Mouse (Mus musculus) heart, embryonic 15.5 days (tissue): ENCODE measurements around the gene Gm42878. TPM values are rescaled to one million over a fixed set of nuclear protein-coding genes. Genes with fewer than 3 reads are reported as not detected.
A peak's percentile ranks its signal among the peaks of the same experiment; 100 is the strongest.

Experiments used
- ATAC-seq: fragments of 200-750 bp; cut with Nextera tagmentation; replicated peaks from 2 replicates; pipeline ENCODE4 v1.8.0; 2017; ENCODE audit warnings: low read depth, moderate TSS enrichment; ENCODE audit not compliant: insufficient number of reproducible peaks, insufficient read depth, low FRiP score
- H3K27ac ChIP-seq: fragments of 300-500 bp; sonication (generic); 2 replicates; pipeline ENCODE4 v1.5.1; 2015; ENCODE audit warnings: mild to moderate bottlenecking, inconsistent platforms
- H3K27me3 ChIP-seq: fragments of 300-500 bp; sonication (generic); 2 replicates; pipeline ENCODE4 v1.6.1; 2015; ENCODE audit warnings: inconsistent platforms
- H3K36me3 ChIP-seq: fragments of 300-500 bp; sonication (generic); 2 replicates; pipeline ENCODE4 v1.6.1; 2015; ENCODE audit warnings: mild to moderate bottlenecking, inconsistent platforms
- H3K4me1 ChIP-seq: fragments of 300-500 bp; sonication (generic); replicated peaks from 2 replicates; pipeline ENCODE4 v1.6.1; 2015; ENCODE audit warnings: inconsistent platforms
- H3K4me2 ChIP-seq: fragments of 300-500 bp; sonication (generic); 2 replicates; pipeline ENCODE4 v1.6.1; 2015; ENCODE audit warnings: inconsistent platforms, mild to moderate bottlenecking, moderate library complexity
- H3K4me3 ChIP-seq: fragments of 300-500 bp; sonication (generic); 2 replicates; pipeline ENCODE4 v1.5.1; 2015; ENCODE audit warnings: mild to moderate bottlenecking, inconsistent platforms
- H3K9ac ChIP-seq: fragments of 300-500 bp; sonication (generic); 2 replicates; pipeline ENCODE4 v1.6.1; 2015; ENCODE audit warnings: mild to moderate bottlenecking, inconsistent platforms
- H3K9me3 ChIP-seq: fragments of 300-500 bp; sonication (generic); replicated peaks from 2 replicates; pipeline ENCODE4 v1.6.1; 2016; ENCODE audit warnings: inconsistent platforms
- WGBS: fragments of 180-500 bp; shearing (Covaris S2); methylation state at CpG from one replicate; pipeline ENCODE4 v1.1.7; 2015; ENCODE audit warnings: mixed read lengths; 5-methylcytosine and 5-hydroxymethylcytosine counted together
- polyA plus RNA-seq: library from polyadenylated mRNA; unstranded; fragments of >200 nt; fragmentation: Nextera tagmentation; extraction: Ambion mirVana; gene quantifications from 2 replicates; pipeline ENCODE4 v1.2.1, GENCODE M21; 2015

Gm42878 gene
- polyA plus RNA-seq: 0.18 TPM in 1 of 2 replicates, not detected in the other

DNA sequence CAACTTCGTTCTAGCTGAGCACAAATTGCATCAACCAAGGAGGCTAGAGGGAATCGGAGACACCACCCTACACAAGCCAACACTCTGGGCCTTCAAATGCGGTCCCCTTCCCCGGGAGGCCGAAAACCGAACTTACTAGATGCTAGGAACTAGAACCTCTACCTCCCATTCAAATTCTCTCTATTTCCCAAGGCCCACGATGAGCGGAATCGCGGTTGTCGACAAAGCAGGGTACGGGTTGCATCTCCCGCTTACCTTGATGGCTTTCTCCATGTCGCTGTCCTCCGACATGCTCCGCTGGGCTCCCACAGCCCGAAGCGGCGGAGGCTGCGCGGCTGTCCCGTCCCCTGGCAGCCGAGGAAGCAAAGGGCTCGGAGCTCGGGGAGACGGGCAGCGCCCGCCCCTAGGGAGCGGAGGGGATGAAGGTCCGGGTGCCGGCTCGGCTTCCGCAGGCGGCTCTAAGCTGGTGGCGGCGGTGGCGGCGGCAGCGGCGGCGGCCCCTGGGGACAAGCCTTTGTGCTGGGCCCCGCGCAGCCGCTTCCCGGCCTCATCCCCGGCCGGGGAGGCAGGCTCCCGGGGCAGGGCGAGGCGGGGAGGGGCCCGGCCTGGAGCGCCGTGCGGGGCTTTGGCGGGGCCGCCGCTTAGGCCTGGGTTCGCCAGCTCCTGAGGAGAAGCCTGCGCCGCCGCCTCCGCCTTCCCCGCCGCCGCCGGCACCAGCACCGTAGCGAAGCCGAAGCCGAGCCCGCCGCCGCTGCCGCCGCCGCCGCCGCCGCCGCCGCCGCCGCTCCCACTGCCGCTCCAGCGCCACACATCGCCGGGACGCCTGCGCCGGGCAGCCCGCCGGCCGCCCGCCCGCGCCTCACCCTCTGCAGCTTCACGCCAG is at the start of gene Gm42878, which contains the start of gene Adam1a:
Gm42878 (minus strand) TSS at position 573 of the 883 bp plus-strand sequence.
Adam1a (minus strand) TSS at position 573 of the 883 bp plus-strand sequence.
- peak within 1 kb of the TSS; percentile 96 for H3K4me3 ChIP-seq
- no peaks in the 10 kb centered on the region for H3K27me3 ChIP-seq
- peak within 1 kb of the TSS; percentile 88 for H3K4me2 ChIP-seq
- 2% methylated on average over 55 of the region's 97 CpGs for WGBS
- peak within 1 kb of the TSS; percentile 97 for H3K9ac ChIP-seq
- peak; percentile 74 for ATAC-seq
- peaks cover 22% of the 10 kb centered on the region for H3K4me1 ChIP-seq
- no peaks in the 10 kb centered on the region for H3K9me3 ChIP-seq
- peak within 1 kb of the TSS; percentile 92 for H3K27ac ChIP-seq
- H3K36me3 ChIP-seq: no peaks in the 10 kb centered on the region

- 81% methylated on average over 6 of the region's 6 CpGs for WGBS
- no peak for ATAC-seq
- no peaks in the 10 kb centered on the region for H3K36me3 ChIP-seq
- no peaks in the 10 kb centered on the region for H3K9me3 ChIP-seq
- no peak overlapping the region for H3K27ac ChIP-seq
- no peak overlapping the region for H3K9ac ChIP-seq
- H3K27me3 ChIP-seq: no peaks in the 10 kb centered on the region
- no peak overlapping the region for H3K4me3 ChIP-seq
- H3K4me2 ChIP-seq: no peak overlapping the region
- H3K4me1 ChIP-seq: peaks cover 38% of the 10 kb centered on the region
Measured at GRCm38 (mm10) chr5:121594714-121595313, 49.5 kb upstream of the Gm42878 start.

DNA sequence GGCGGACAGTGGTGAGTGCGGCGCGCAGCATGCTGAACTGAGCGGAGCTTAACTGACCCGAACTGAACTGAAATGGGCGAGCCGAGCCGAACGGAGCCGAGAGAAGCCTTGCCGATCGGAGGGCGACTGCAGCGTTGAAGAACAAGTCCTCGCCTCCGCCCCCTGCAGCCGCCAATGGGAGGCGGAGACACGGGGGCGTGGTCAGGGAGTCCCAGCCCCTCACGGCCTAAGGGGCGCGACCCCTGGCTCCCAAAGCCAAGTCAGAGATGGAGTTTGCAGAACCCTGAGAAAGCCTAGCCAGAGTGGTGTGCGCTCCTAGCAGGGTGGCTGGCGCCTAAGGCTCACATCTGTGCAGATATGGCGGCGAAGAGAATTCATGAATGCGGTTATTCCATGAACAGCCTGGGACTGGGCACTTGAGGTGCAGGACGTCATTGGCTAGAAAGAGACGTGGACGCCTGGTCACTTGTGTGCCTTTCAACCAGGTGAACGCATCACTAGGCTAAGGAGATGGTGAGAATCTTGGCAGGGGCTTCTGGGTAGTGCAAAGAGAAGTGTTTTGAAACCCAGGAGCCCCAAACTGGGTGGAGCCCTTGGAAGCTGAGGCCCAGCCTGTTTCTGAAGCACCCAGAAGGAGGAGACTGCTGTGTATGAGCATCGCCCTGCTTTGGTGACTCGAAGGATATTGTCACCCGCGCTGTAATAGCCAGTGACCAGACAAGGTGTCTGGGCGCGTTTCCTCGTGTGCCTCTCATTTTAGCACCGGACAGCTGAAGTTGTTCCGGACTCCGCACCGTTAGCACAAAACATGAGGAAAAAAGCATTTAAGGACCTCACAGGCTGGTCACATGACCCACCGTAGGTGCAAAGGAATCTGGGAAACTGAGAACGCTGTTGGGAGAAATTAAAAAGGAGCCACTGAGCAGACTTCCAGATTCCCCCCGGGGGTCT is 48.4 kb upstream of the Gm42878 start, which contains the start of gene Aldh2:
Aldh2 (minus strand) TSS at position 374 of the 951 bp plus-strand sequence.
- Histone ChIP-seq H3K9ac (peak within 1 kb of the TSS; percentile 64), H3K27me3 (no peaks in the 10 kb centered on the region), H3K36me3 (no peaks in the 10 kb centered on the region), H3K4me1 (peaks cover 38% of the 10 kb centered on the region), H3K4me3 (peak within 1 kb of the TSS; percentile 61), H3K4me2 (peak within 1 kb of the TSS; percentile 89), H3K27ac (peak within 1 kb of the TSS; percentile 41), H3K9me3 (no peaks in the 10 kb centered on the region)
- 4% methylated on average over 47 of the region's 47 CpGs for WGBS
- peak; percentile 85 for ATAC-seq

- H3K4me1 ChIP-seq: peaks cover 38% of the 10 kb centered on the region
- peak overlapping the region; percentile 41 for H3K27ac ChIP-seq
- WGBS: 6% methylated on average over 33 of the region's 33 CpGs
- peak overlapping the region; percentile 89 for H3K4me2 ChIP-seq
- peak; percentile 21; the same call in 1 of the 2 replicates for ATAC-seq
- no peaks in the 10 kb centered on the region for H3K27me3 ChIP-seq
- no peaks in the 10 kb centered on the region for H3K9me3 ChIP-seq
- H3K9ac ChIP-seq: peak overlapping the region; percentile 64
- peak overlapping the region; percentile 61 for H3K4me3 ChIP-seq
- H3K36me3 ChIP-seq: no peaks in the 10 kb centered on the region
Measured at GRCm38 (mm10) chr5:121592816-121593407, 47.6 kb upstream of the Gm42878 start.

DNA sequence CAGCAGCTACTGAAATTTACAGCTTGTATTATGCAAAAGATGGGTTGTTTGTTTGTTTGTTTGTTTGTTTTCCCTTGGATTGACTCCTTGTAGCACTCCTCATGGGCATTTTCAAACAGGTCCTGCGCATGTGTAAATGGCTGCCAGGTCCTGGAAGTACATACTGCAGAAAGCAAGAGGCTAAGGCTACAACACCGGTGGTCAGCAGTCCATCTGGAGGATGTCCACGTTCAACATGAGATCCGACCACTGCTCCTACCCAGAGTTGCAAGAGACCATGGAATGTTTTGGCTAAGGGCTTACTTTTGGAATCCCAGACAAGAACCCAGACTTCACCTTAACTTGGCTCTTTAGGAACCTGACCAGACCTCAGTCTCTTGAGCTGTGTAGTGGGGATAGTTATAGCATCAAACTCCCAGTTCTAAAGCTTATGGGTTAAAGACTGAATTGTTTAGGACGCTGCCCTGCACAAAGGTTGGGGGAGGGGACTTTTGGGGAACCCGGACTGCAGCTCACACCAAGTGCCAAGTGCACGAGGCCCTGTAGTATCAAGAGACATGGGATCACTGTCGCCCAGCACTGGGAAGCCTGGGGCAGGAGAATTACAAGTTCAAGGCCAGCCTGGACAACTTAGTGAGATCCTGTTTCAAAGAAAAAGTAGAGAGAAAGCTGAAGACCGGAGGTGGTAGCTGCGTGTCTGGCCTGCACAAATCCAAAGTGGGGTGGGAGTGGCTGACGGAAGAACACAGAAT is 47.0 kb upstream of the Gm42878 start:
- Histone ChIP-seq H3K27me3 (no peaks in the 10 kb centered on the region), H3K9me3 (no peaks in the 10 kb centered on the region), H3K27ac (no peak overlapping the region), H3K36me3 (no peaks in the 10 kb centered on the region), H3K4me1 (peaks cover 37% of the 10 kb centered on the region), H3K9ac (peak overlapping the region; percentile 64; the same call in 1 of the 2 replicates), H3K4me2 (peak overlapping the region; percentile 89), H3K4me3 (peak overlapping the region; percentile 61)
- no peak for ATAC-seq
- 68% methylated on average over 11 of the region's 11 CpGs for WGBS

- peak overlapping the region; percentile 89; the same call in 1 of the 2 replicates for H3K4me2 ChIP-seq
- ATAC-seq: no peak
- no peaks in the 10 kb centered on the region for H3K36me3 ChIP-seq
- H3K4me3 ChIP-seq: no peak overlapping the region
- WGBS: 49% methylated on average over 11 of the region's 11 CpGs
- peaks cover 41% of the 10 kb centered on the region for H3K4me1 ChIP-seq
- H3K27ac ChIP-seq: no peak overlapping the region; the same call in 1 of the 2 replicates
- H3K9me3 ChIP-seq: no peaks in the 10 kb centered on the region
- H3K27me3 ChIP-seq: no peaks in the 10 kb centered on the region
- H3K9ac ChIP-seq: no peak overlapping the region
Measured at GRCm38 (mm10) chr5:121591417-121592063, 46.3 kb upstream of the Gm42878 start.

DNA sequence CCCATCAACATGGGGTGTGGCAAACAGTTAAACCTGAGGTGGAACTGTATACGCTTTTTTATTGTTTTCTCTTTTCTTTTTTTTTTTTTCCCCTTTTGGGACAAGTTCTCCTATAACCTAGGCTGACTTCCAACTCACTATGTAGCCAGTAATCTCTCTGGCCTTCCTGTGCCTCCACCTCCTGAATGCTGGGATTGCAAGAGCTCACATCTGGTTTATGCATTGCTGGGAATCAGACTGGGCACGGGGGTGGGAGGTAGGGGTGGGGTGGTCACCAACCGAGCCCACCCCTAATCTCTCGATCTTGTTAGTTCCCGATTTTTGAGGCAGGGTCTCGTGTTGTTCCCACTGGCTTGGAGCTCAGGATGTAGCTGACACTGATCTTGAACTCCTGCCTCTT is 44.6 kb upstream of the Gm42878 start:
- WGBS: 78% methylated on average over 6 of the region's 6 CpGs
- Histone ChIP-seq H3K9ac (no peak overlapping the region), H3K27ac (no peak overlapping the region), H3K27me3 (no peaks in the 10 kb centered on the region), H3K4me2 (no peak overlapping the region), H3K9me3 (no peaks in the 10 kb centered on the region), H3K4me1 (peaks cover 36% of the 10 kb centered on the region), H3K36me3 (no peaks in the 10 kb centered on the region), H3K4me3 (no peak overlapping the region)
- no peak for ATAC-seq

- Histone ChIP-seq H3K27ac (no peak overlapping the region), H3K9me3 (no peaks in the 10 kb centered on the region), H3K9ac (no peak overlapping the region), H3K4me1 (peaks cover 25% of the 10 kb centered on the region), H3K27me3 (no peaks in the 10 kb centered on the region), H3K4me3 (no peak overlapping the region), H3K36me3 (no peaks in the 10 kb centered on the region), H3K4me2 (no peak overlapping the region)
- WGBS: 48% methylated on average over 6 of the region's 6 CpGs
- ATAC-seq: no peak
Measured at GRCm38 (mm10) chr5:121586400-121587039, 41.2 kb upstream of the Gm42878 start.

GRCm38 (mm10) chr5:121585699-121586098 is 40.4 kb upstream of the Gm42878 start:
- H3K36me3 ChIP-seq: 0 out of 2 replicates have a peak, but pooled peaks cover 3% of the 10 kb centered on the region
- H3K9me3 ChIP-seq: no peaks in the 10 kb centered on the region
- no peak overlapping the region for H3K4me3 ChIP-seq
- no peak overlapping the region for H3K4me2 ChIP-seq
- ATAC-seq: no peak
- no peak overlapping the region for H3K9ac ChIP-seq
- peaks cover 23% of the 10 kb centered on the region for H3K4me1 ChIP-seq
- no peak overlapping the region for H3K27ac ChIP-seq
- WGBS: 83% methylated on average over 5 of the region's 5 CpGs
- no peaks in the 10 kb centered on the region for H3K27me3 ChIP-seq
